9 mouse cellular contexts compared by ENCODE assay signal in genomic region chr10:70963599-70964193, GRCm38 (mm10).
DNase-seq lines count a peak whose midpoint lies in the region; ATAC-seq lines count a peak whose summit lies in the region.
"Had no signal": no experiment of that assay in that cellular context is flagged by ENCODE, and none has a peak within 500 bp of the region (broad histone marks: within the 10 kb centered on the region; RNA-seq: fewer than 3 reads in every experiment).

No protein-coding gene starts in this region.

- no peaks in the 10 kb centered on the region for H3K36me3 ChIP-seq in midbrain, embryonic 15.5 days (replicated peaks)
- H3K36me3 ChIP-seq: heart, embryonic 15.5 days had no signal

- H3K9me3 ChIP-seq in midbrain, embryonic 15.5 days, result no peaks in the 10 kb centered on the region
- H3K9me3 ChIP-seq: heart, embryonic 15.5 days had no signal

- H3K4me1 ChIP-seq in midbrain, embryonic 15.5 days, result no peaks in the 10 kb centered on the region

- H3K27me3 ChIP-seq in midbrain, embryonic 15.5 days (replicated peaks), result no peaks in the 10 kb centered on the region
- H3K27me3 ChIP-seq: heart, embryonic 15.5 days had no signal

- DNase-seq in adrenal gland, postnatal 10 days, result peak; percentile 49
- no peak for DNase-seq in adrenal gland, postnatal 4 days (ENCODE audit: low spot score in 2 of 2)
- peak; percentile 32 to 53 for DNase-seq in left cerebral cortex, adult 18-20 months (ENCODE audit: low spot score in 2 of 2)
- DNase-seq in left cerebral cortex, postnatal 4 days, result no peak
- peak; percentile 20 for DNase-seq in WW6 (ENCODE audit: low read depth, low spot score)
- DNase-seq in forelimb bud, embryonic 11.5 days (ENCODE audit: low read depth, low spot score), result peak; percentile 82
- DNase-seq in ovary, adult 18-20 months (ENCODE audit: low spot score), result no peak

- peak; percentile 53; the same call in 1 of the 2 replicates for ATAC-seq in midbrain, embryonic 15.5 days (replicated peaks)

- no peak overlapping the region for H3K4me3 ChIP-seq in midbrain, embryonic 15.5 days
- H3K4me3 ChIP-seq: heart, embryonic 15.5 days had no signal

- no peak overlapping the region for H3K27ac ChIP-seq in midbrain, embryonic 15.5 days
- H3K27ac ChIP-seq: heart, embryonic 15.5 days had no signal

- no peak overlapping the region for H3K9ac ChIP-seq in midbrain, embryonic 15.5 days
- H3K9ac ChIP-seq: heart, embryonic 15.5 days had no signal

- intact Hi-C loops in left cerebral cortex, postnatal 4 days (cut with DNase I), result loop anchor here (5.0 to 10.0 kb wide), 3 partner anchors 251 to 646 kb away; no protein-coding TSS in a partner anchor

- WGBS in midbrain, embryonic 15.5 days, result 53% methylated on average over 8 of the region's 8 CpGs

- no peak overlapping the region for H3K4me2 ChIP-seq in midbrain, embryonic 15.5 days
- H3K4me2 ChIP-seq: heart, embryonic 15.5 days had no signal

Comparison
In these comparisons a context has a peak if more than half of its experiments do, and no peak if none do; other contexts are left out.
1. DNase-seq: peak in adrenal gland, postnatal 10 days (single experiment), left cerebral cortex, adult 18-20 months (2 of 2), WW6 (single experiment) and forelimb bud, embryonic 11.5 days (single experiment); none in adrenal gland, postnatal 4 days (0 of 2), left cerebral cortex, postnatal 4 days (single experiment) and ovary, adult 18-20 months (single experiment).